Mouse (Mus musculus): ENCODE results near the gene Tchhl1.
"Not testable (repeated sequence)": the region's sequence is repeated elsewhere in the genome, so short reads cannot be mapped to it uniquely, and the experiment has no call there.

Tchhl1 gene

GRCm38 (mm10) chr3:93468561-93468960 lies at the start of gene Tchhl1:
TSS of gene Tchhl1 (plus strand) at chr3:93468754.
- DNase-seq, result no peak

- no peak for DNase-seq
Measured at GRCm38 (mm10) chr3:93431673-93432072, 36.9 kb upstream of the Tchhl1 start.

GRCm38 (mm10) chr3:93442030-93442429 lies 26.5 kb upstream of the Tchhl1 start, which contains the start of gene Tchh:
TSS of gene Tchh (plus strand) at chr3:93442330.
- DNase-seq, result no peak

GRCm38 (mm10) chr3:93443501-93444101 lies 25.0 kb upstream of the Tchhl1 start:
- DNase-seq, result peak; percentile 41 to 42

GRCm38 (mm10) chr3:93444343-93445164 lies 24.0 kb upstream of the Tchhl1 start:
- peak; percentile 15 to 27 for DNase-seq

GRCm38 (mm10) chr3:93445165-93445705 lies 23.3 kb upstream of the Tchhl1 start:
- peak in 1 of 2 experiments; percentile 4 for DNase-seq

- no peak for DNase-seq
Measured at GRCm38 (mm10) chr3:93446128-93446755, 22.3 kb upstream of the Tchhl1 start.

- peak in 1 of 2 experiments; percentile 6 for DNase-seq
Measured at GRCm38 (mm10) chr3:93446756-93447137, 21.8 kb upstream of the Tchhl1 start.

- DNase-seq, result peak; percentile 3 to 17
Measured at GRCm38 (mm10) chr3:93447138-93447841, 21.3 kb upstream of the Tchhl1 start.

- no peak for DNase-seq
Measured at GRCm38 (mm10) chr3:93466556-93466955, 2.0 kb upstream of the Tchhl1 start.

GRCm38 (mm10) chr3:93467130-93467529 lies 1.4 kb upstream of the Tchhl1 start:
- DNase-seq, result no peak

GRCm38 (mm10) chr3:93469629-93470028 lies 1.1 kb downstream of the Tchhl1 start:
- DNase-seq, result no peak

- no peak for DNase-seq
Measured at GRCm38 (mm10) chr3:93480053-93480452, 11.5 kb downstream of the Tchhl1 start.

- DNase-seq, result no peak
Measured at GRCm38 (mm10) chr3:93481982-93482616, 13.5 kb downstream of the Tchhl1 start.

GRCm38 (mm10) chr3:93485611-93486010 lies 17.1 kb downstream of the Tchhl1 start:
- no peak for DNase-seq

GRCm38 (mm10) chr3:93488541-93488940 lies 20.0 kb downstream of the Tchhl1 start:
- no peak for DNase-seq

GRCm38 (mm10) chr3:93492176-93492575 lies 23.6 kb downstream of the Tchhl1 start:
- DNase-seq, result no peak

GRCm38 (mm10) chr3:93493992-93494391 lies 25.4 kb downstream of the Tchhl1 start:
- peak; percentile 54 to 59 for DNase-seq

- DNase-seq, result not testable (repeated sequence)
Measured at GRCm38 (mm10) chr3:93494774-93495173, 26.2 kb downstream of the Tchhl1 start.

- no peak for DNase-seq
Measured at GRCm38 (mm10) chr3:93497131-93497530, 28.6 kb downstream of the Tchhl1 start.

GRCm38 (mm10) chr3:93499129-93499528 lies 30.6 kb downstream of the Tchhl1 start:
- DNase-seq, result no peak

- peak in 1 of 2 experiments; percentile 28 for DNase-seq
Measured at GRCm38 (mm10) chr3:93504536-93505189, 36.1 kb downstream of the Tchhl1 start.

Data from B cell, adult 2 months (primary cell).